ENCODE assay signal across 11 mouse cellular contexts in genomic region chr19:30419556-30420280, GRCm38 (mm10).
DNase-seq lines count a peak whose midpoint lies in the region; ATAC-seq lines count a peak whose summit lies in the region.
"Had no signal": no experiment of that assay in that cellular context is flagged by ENCODE, and none has a peak within 500 bp of the region (broad histone marks: within the 10 kb centered on the region; RNA-seq: fewer than 3 reads in every experiment).

No protein-coding gene starts in this region.

- no peaks in the 10 kb centered on the region for H3K9me3 ChIP-seq in embryonic facial prominence, embryonic 15.5 days (replicated peaks)
- H3K9me3 ChIP-seq in neural tube, embryonic 14.5 days (ENCODE audit: control insufficient read depth, low read length) = no peaks in the 10 kb centered on the region
- H3K9me3 ChIP-seq: limb, embryonic 15.5 days had no signal

- DNase-seq in layer of hippocampus, postnatal 10 days (ENCODE audit: low spot score in 2 of 2) = peak; percentile 9 to 10
- DNase-seq in layer of hippocampus, adult 8-10 months (ENCODE audit: low spot score in 2 of 2) = no peak
- DNase-seq in kidney, postnatal 14 days = peak; percentile 27
- no peak for DNase-seq in testis, postnatal 14 days (ENCODE audit: low spot score)
- DNase-seq in adrenal gland, postnatal 14 days = no peak
- no peak for DNase-seq in adipocyte (ENCODE audit: low spot score)
- DNase-seq: gastrocnemius, postnatal 36 days had no signal

- WGBS in embryonic facial prominence, embryonic 15.5 days = 18% methylated on average over 10 of the region's 10 CpGs
- WGBS in neural tube, embryonic 14.5 days = 10% methylated on average over 10 of the region's 10 CpGs

- no peak overlapping the region for H3K4me3 ChIP-seq in embryonic facial prominence, embryonic 15.5 days (replicated peaks)
- 0 out of 2 replicates have a peak overlapping the region, but pooled peaks have one; percentile 7 for H3K4me3 ChIP-seq in neural tube, embryonic 14.5 days (ENCODE audit: low read depth, low read length)
- H3K4me3 ChIP-seq: limb, embryonic 15.5 days; myocyte had no signal

- H3K4me1 ChIP-seq in embryonic facial prominence, embryonic 15.5 days = peaks cover 8% of the 10 kb centered on the region
- peaks cover 7% of the 10 kb centered on the region; the same call in 1 of the 2 replicates for H3K4me1 ChIP-seq in neural tube, embryonic 14.5 days (ENCODE audit: control insufficient read depth, insufficient read depth, low read length)

- ATAC-seq in embryonic facial prominence, embryonic 15.5 days (ENCODE audit: insufficient number of reproducible peaks, low FRiP score, low TSS enrichment, low read depth) = 0 out of 2 replicates have a peak, but pooled peaks have one; percentile 34
- ATAC-seq in neural tube, embryonic 14.5 days (ENCODE audit: low read depth) = peak; percentile 92

- H3K36me3 ChIP-seq in embryonic facial prominence, embryonic 15.5 days = no peaks in the 10 kb centered on the region
- no peaks in the 10 kb centered on the region for H3K36me3 ChIP-seq in neural tube, embryonic 14.5 days (ENCODE audit: control insufficient read depth, insufficient read depth, low read length)
- H3K36me3 ChIP-seq: limb, embryonic 15.5 days had no signal

- H3K4me2 ChIP-seq in embryonic facial prominence, embryonic 15.5 days (replicated peaks) = peak overlapping the region; percentile 22
- peak overlapping the region; percentile 32 for H3K4me2 ChIP-seq in neural tube, embryonic 14.5 days (ENCODE audit: low read depth, low read length)
- H3K4me2 ChIP-seq: limb, embryonic 15.5 days had no signal

- H3K9ac ChIP-seq in embryonic facial prominence, embryonic 15.5 days = no peak overlapping the region
- H3K9ac ChIP-seq in neural tube, embryonic 14.5 days (replicated peaks; ENCODE audit: low read depth, low read length) = no peak overlapping the region
- H3K9ac ChIP-seq: limb, embryonic 15.5 days had no signal

- H3K27me3 ChIP-seq in embryonic facial prominence, embryonic 15.5 days = no peaks in the 10 kb centered on the region
- H3K27me3 ChIP-seq in neural tube, embryonic 14.5 days (ENCODE audit: control insufficient read depth, insufficient read depth, low read length) = no peaks in the 10 kb centered on the region
- H3K27me3 ChIP-seq: limb, embryonic 15.5 days had no signal

- no peak overlapping the region for H3K27ac ChIP-seq in embryonic facial prominence, embryonic 15.5 days (replicated peaks)
- peak overlapping the region; percentile 48; the same call in 1 of the 2 replicates for H3K27ac ChIP-seq in neural tube, embryonic 14.5 days (ENCODE audit: low read depth, low read length)
- H3K27ac ChIP-seq: limb, embryonic 15.5 days had no signal

Comparison
In these comparisons a context has a peak if more than half of its experiments do, and no peak if none do; other contexts are left out.
1. DNase-seq: peak in layer of hippocampus, postnatal 10 days (2 of 2) and kidney, postnatal 14 days (single experiment); none in layer of hippocampus, adult 8-10 months (0 of 2), testis, postnatal 14 days (single experiment), adrenal gland, postnatal 14 days (single experiment) and adipocyte (single experiment).